Mouse (Mus musculus) G1E-ER4 (cell line): ENCODE results near the gene Ube2d3. TPM values are rescaled to one million over a fixed set of nuclear protein-coding genes. Genes with fewer than 3 reads are reported as not detected.

Experiments
- GATA1 ChIP-seq: IDR thresholded peaks from one replicate; pipeline ENCODE4 v1.8.0; 2012; ENCODE audit warnings: low read length, inconsistent platforms
- polyA plus RNA-seq: library from polyadenylated mRNA; stranded (reverse); fragments of >175 nt; gene quantifications from 2 replicates; pipeline ENCODE4 v1.2.3, GENCODE M21; 2012

Ube2d3 gene
- polyA plus RNA-seq, result 464 and 694 TPM in 2 replicates

- no peak for TF ChIP-seq GATA1
Observed at GRCm38 (mm10) chr3:135437758-135438495, at the start of gene Ube2d3. Gene Ube2d3, plus strand, starts transcription at chr3:135438149.

- TF ChIP-seq GATA1, result no peak
Observed at GRCm38 (mm10) chr3:135393186-135393585, 44.8 kb upstream of the Ube2d3 start.

- TF ChIP-seq GATA1, result no peak
Observed at GRCm38 (mm10) chr3:135395085-135395484, 42.9 kb upstream of the Ube2d3 start.

DNA sequence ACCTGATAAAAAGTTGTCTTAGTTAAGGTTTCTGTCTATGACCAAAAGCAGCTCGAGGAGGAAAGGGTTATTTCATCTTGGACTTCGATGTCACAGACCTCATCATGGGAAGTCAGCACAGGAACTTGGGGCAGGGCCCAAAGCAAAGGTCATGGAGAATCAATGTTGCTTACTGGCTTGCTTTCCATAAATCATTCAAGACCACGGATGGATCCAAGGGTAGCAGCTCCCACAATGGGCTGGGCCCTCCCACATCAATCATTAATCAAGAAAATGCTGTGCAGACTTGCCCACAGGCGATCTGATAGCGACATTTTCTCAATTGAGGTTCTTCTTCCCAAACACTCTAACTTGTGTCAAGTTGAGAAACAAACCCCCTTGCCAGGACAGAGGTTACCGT is 41.9 kb upstream of the Ube2d3 start:
- TF ChIP-seq GATA1, result no peak

- TF ChIP-seq GATA1, result no peak
Observed at GRCm38 (mm10) chr3:135397112-135397511, 40.8 kb upstream of the Ube2d3 start.

DNA sequence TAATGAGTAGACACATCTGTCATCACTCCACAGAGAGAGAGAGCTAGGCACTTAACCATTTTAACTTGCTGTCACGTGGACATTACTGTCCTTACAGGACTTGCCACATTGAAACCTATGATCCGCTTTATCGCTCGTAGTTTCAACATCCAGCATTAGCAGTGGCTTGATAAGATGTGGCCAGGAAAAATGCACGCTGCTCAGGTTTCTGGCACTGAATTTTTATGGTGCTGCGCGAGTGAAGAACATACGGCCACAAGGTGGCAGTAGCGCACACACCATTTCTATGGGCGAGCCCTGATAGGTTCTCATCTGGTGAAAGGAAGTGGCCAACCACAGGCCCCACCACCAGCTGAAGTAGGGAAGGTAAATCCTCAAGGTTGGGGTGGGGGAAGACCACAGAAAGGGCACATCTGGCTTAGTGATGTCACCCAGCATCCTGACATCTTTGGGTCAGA is 35.7 kb upstream of the Ube2d3 start:
- TF ChIP-seq GATA1, result no peak

DNA sequence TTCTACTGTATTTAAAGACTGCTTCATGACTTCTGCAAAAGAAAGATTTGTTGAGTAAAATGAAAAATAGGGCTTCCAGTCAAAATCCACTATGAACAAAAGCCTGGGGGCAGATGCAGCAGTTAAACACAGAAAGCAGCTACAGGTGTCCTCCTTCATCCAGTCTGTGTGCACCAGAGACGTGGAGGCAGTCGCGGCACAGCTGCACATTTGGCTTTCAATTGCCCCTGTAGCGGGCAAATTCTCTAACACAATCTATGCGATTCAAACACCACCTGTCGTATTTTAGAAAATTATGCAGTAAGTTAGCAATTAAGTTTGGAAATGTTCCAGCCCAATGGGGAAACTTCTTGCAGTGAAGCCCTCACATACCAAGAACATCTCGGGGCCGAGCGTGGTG is 34.7 kb upstream of the Ube2d3 start:
- TF ChIP-seq GATA1, result no peak

DNA sequence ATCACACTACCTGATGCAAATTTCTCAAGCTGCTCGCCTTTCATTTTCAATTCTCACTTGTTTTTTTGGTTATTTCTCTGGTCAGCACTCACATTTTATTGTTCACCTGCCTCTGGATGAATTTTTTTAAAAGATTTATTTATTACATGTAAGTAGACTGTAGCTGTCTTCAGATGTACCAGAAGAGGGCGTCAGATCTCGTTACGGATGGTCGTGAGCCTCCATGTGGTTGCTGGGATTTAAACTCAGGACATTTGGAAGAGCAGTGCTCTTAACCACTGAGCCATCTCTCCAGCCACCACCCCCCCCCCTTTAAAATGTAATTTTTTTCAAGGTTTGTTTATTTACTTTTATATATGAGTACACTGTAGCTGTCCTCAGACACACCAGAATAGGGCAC is 34.1 kb upstream of the Ube2d3 start:
- no peak for TF ChIP-seq GATA1

DNA sequence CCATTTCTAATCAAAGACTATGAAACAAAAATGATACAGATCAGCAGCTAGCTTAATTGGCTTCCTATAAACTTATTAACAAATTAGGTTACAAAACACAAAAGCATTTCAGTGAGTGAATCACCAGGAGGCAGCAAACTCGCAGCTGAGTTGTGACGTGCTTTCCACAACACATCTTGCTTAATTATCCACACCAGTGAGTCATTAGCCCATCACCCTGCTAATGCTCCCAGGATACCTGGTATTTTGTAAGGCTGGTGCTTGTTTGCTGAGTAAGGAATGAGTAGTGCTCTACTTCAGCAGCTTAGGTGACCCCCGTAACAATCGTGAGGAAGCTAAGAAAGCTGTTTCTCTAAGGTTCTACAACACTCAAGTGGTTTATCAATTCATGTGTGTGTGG is 33.4 kb upstream of the Ube2d3 start:
- no peak for TF ChIP-seq GATA1

GRCm38 (mm10) chr3:135407351-135407750 is 30.6 kb upstream of the Ube2d3 start:
- TF ChIP-seq GATA1, result no peak

GRCm38 (mm10) chr3:135409219-135409618 is 28.7 kb upstream of the Ube2d3 start:
- TF ChIP-seq GATA1, result no peak

DNA sequence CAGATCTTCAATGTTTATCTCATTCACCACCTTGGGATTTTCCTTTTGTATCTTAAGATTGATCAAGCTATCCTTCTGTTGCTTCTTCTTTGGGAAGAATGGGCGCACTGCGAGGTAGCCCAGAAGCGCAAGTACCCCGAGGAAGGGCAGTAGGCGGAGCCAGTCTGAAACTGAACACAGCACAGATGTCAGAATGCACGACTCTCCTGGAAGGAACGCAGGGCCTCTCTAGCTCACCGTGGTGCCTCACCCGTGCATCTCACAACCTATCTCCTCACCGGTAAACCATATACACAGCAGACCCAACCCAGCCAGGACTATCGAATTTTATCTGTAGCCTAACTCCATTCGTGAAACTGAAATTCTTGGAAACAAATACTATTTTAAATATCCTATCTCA is 26.9 kb upstream of the Ube2d3 start:
- TF ChIP-seq GATA1, result no peak

DNA sequence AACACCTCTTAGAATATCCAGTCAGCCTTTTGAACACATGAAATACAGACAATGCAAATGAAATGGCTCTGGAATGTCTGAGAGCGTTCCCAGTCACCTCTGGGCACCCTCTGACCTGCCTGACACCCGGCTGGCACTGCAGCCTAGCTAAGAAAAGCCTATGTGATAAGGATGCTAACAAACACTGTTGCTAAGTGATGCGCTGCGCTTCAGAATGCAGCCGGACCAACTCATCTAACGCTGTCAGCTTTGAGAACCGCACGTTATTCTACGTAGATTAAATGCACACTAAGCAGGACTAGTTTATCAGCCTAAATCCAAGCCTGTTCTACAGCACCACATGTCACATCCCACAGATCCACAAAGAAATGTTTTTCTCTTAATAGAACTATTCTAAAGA is 26.1 kb upstream of the Ube2d3 start:
- no peak for TF ChIP-seq GATA1

- TF ChIP-seq GATA1, result no peak
Observed at GRCm38 (mm10) chr3:135417245-135417644, 20.7 kb upstream of the Ube2d3 start.

GRCm38 (mm10) chr3:135417799-135418198 is 20.1 kb upstream of the Ube2d3 start:
- TF ChIP-seq GATA1, result no peak

DNA sequence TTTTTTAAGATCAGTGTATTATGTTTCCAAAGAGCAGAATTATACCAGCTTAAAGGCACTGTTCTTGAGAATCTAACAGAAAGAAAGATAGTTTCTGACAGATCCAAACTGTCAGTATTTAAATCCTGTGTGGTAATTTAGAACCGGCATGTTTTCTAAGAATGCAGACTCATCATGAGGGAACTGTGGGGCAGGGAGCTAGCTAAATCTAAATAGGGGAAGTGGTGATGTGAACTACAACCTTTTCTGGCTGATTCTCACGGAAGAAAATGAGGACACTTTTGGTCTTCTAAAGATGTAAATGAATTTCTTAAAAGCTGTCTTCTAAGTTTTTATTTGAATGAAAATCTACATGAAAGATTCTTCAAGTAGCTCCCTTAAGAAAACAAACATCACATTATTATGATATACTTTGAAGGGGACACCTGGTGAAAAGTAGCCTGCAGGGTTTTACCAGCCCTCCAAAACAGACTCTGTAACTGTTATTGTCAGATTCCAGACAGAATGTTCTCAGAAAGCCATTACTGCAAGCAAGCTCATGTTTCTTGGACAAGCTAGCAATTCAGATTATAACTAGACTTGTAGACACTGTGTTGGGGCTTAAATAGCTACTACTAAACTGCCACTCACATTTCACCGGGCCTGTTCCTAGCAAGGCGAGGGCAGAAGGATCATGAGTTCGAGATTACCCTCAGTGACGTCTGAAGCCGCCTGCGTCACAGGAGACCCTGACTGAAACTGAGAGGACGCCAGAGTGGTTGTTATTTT is 17.2 kb upstream of the Ube2d3 start:
- TF ChIP-seq GATA1, result no peak

- no peak for TF ChIP-seq GATA1
Observed at GRCm38 (mm10) chr3:135421310-135421594, 16.7 kb upstream of the Ube2d3 start.
